Mouse (Mus musculus) limb, embryonic 12.5 days (tissue): ENCODE results near the gene Btg4. TPM values are rescaled to one million over a fixed set of nuclear protein-coding genes. Genes with fewer than 3 reads are reported as not detected.

Experiments used
- ATAC-seq: fragments of 200-750 bp; cut with Nextera tagmentation; 2 replicates; pipeline ENCODE4 v1.8.0; 2017; ENCODE audit warnings: low read depth, moderate TSS enrichment; ENCODE audit not compliant: insufficient number of reproducible peaks, insufficient read depth, low FRiP score, low TSS enrichment
- H3K27ac ChIP-seq: fragments of 300-500 bp; sonication (generic); 2 replicates; pipeline ENCODE4 v1.5.1; 2016; ENCODE audit warnings: mild to moderate bottlenecking, moderate library complexity
- H3K27me3 ChIP-seq: fragments of 300-500 bp; sonication (generic); 2 replicates; pipeline ENCODE4 v1.6.1; 2016; ENCODE audit warnings: mild to moderate bottlenecking, moderate library complexity
- H3K36me3 ChIP-seq: fragments of 300-500 bp; sonication (generic); 2 replicates; pipeline ENCODE4 v1.6.1; 2016; ENCODE audit warnings: mild to moderate bottlenecking, moderate library complexity
- H3K4me1 ChIP-seq: fragments of 300-500 bp; sonication (generic); replicated peaks from 2 replicates; pipeline ENCODE4 v1.6.1; 2016
- H3K4me2 ChIP-seq: fragments of 300-500 bp; sonication (generic); 2 replicates; pipeline ENCODE4 v1.6.1; 2016; ENCODE audit warnings: mild to moderate bottlenecking, moderate library complexity
- H3K4me3 ChIP-seq: fragments of 300-500 bp; sonication (generic); replicated peaks from 2 replicates; pipeline ENCODE4 v1.5.1; 2016; ENCODE audit warnings: mild to moderate bottlenecking
- H3K9ac ChIP-seq: fragments of 300-500 bp; sonication (generic); replicated peaks from 2 replicates; pipeline ENCODE4 v1.6.1; 2016; ENCODE audit warnings: mild to moderate bottlenecking, moderate library complexity
- H3K9me3 ChIP-seq: fragments of 300-500 bp; sonication (generic); 2 replicates; pipeline ENCODE4 v1.6.1; 2016; ENCODE audit warnings: mild to moderate bottlenecking, moderate library complexity
- WGBS: fragments of 180-500 bp; shearing (Covaris S2); methylation state at CpG from one replicate; pipeline ENCODE4 v1.1.7; 2016; 5-methylcytosine and 5-hydroxymethylcytosine counted together
- polyA plus RNA-seq: library from polyadenylated mRNA; unstranded; fragments of >200 nt; fragmentation: Nextera tagmentation; extraction: Ambion mirVana; gene quantifications from 2 replicates; pipeline ENCODE4 v1.2.1, GENCODE M21; 2016

Btg4 gene
- polyA plus RNA-seq, 1 experiment from 2014 or later: not detected

DNA sequence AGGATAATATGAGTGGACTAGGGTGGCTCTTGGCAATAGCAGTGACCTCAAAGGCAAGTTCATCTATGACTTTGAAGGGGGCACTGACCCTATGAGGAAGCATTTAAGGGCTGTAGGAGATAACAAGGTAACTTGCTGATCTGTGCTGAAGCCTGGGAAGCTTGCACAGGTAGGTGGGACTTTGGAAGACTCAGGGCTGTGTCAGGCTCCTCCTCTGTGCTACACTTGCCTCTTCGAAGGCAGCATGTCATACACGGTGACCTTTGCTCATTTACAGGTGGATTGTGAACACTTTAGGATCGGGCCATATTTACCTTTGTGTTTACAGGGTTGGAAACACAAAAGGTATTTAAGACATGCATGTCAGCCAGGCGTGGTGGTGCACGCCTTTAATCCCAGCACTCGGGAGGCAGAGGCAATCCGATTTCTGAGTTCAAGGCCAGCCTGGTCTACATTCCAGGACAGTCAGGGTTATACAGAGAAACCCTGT is 19.2 kb upstream of the Btg4 start:
- ATAC-seq: no peak
- no peaks in the 10 kb centered on the region for H3K36me3 ChIP-seq
- H3K4me1 ChIP-seq: no peaks in the 10 kb centered on the region
- H3K27ac ChIP-seq: no peak overlapping the region
- no peak overlapping the region for H3K9ac ChIP-seq
- no peak overlapping the region for H3K4me2 ChIP-seq
- 91% methylated on average over 7 of the region's 7 CpGs for WGBS
- H3K27me3 ChIP-seq: no peaks in the 10 kb centered on the region
- no peak overlapping the region for H3K4me3 ChIP-seq
- H3K9me3 ChIP-seq: no peaks in the 10 kb centered on the region

GRCm38 (mm10) chr9:51042136-51042535 is 18.6 kb upstream of the Btg4 start:
- H3K4me1 ChIP-seq: no peaks in the 10 kb centered on the region
- WGBS: 83% methylated on average over 6 of the region's 6 CpGs
- H3K36me3 ChIP-seq: no peaks in the 10 kb centered on the region
- no peak overlapping the region for H3K4me3 ChIP-seq
- no peaks in the 10 kb centered on the region for H3K9me3 ChIP-seq
- no peak for ATAC-seq
- no peak overlapping the region for H3K9ac ChIP-seq
- H3K4me2 ChIP-seq: no peak overlapping the region
- no peak overlapping the region for H3K27ac ChIP-seq
- H3K27me3 ChIP-seq: no peaks in the 10 kb centered on the region

DNA sequence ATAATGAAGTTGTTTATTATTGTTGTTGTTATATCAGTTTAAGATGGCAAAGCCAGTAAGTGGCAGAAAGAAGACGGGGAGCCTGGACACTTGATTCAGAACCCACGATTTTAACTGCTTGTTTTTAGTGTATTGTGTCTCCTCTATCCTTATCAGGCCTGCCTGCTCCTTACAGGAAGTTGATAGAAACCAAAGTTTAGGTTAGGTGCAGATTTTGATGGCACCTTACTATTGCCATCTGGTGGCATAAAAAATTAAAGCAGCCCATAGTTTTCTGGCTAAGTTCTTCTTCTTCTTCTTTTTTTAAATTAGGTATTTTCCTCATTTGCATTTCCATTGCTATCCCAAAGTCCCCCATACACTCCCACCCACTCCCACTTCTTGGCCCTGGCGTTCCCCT is 8.5 kb upstream of the Btg4 start:
- Histone ChIP-seq H3K9me3 (no peaks in the 10 kb centered on the region), H3K4me1 (peaks cover 7% of the 10 kb centered on the region; the same call in 1 of the 2 replicates), H3K27me3 (no peaks in the 10 kb centered on the region), H3K4me2 (no peak overlapping the region), H3K9ac (no peak overlapping the region), H3K4me3 (no peak overlapping the region), H3K27ac (no peak overlapping the region), H3K36me3 (no peaks in the 10 kb centered on the region)
- ATAC-seq: no peak
- WGBS: 74% methylated on average over 3 of the region's 3 CpGs

GRCm38 (mm10) chr9:51056360-51057324 is 4.1 kb upstream of the Btg4 start:
- Histone ChIP-seq H3K36me3 (no peaks in the 10 kb centered on the region), H3K4me1 (peaks cover 7% of the 10 kb centered on the region; the same call in 1 of the 2 replicates), H3K4me3 (no peak overlapping the region), H3K27me3 (no peaks in the 10 kb centered on the region), H3K4me2 (no peak overlapping the region), H3K9ac (no peak overlapping the region), H3K27ac (no peak overlapping the region), H3K9me3 (no peaks in the 10 kb centered on the region)
- ATAC-seq: no peak
- WGBS: 52% methylated on average over 3 of the region's 3 CpGs

GRCm38 (mm10) chr9:51058951-51059521 is 1.7 kb upstream of the Btg4 start:
- 77% methylated on average over 4 of the region's 4 CpGs for WGBS
- H3K9me3 ChIP-seq: no peaks in the 10 kb centered on the region
- no peak overlapping the region for H3K4me3 ChIP-seq
- H3K4me2 ChIP-seq: no peak overlapping the region
- H3K27ac ChIP-seq: no peak overlapping the region
- no peak overlapping the region for H3K9ac ChIP-seq
- H3K36me3 ChIP-seq: no peaks in the 10 kb centered on the region
- no peaks in the 10 kb centered on the region for H3K27me3 ChIP-seq
- no peak for ATAC-seq
- peaks cover 7% of the 10 kb centered on the region; the same call in 1 of the 2 replicates for H3K4me1 ChIP-seq

DNA sequence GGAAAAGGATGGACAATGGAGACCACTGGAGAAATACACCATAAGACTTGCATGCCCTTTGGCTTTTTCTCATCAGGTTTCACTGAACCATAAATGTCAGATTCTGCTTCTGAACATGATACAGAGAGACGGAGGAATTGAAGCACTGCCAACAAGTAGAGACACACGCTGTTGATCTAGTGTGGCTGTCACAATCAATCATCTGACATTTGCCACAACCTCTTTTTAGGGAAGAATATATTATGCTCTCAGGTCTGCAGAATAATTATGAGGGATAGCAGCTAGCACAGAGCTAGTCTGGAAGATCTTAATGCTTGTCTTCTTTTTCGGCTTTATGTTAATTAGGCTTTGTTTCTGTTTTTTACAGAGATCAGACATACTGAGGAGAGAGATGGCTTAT is 7.5 kb downstream of the Btg4 start:
- H3K9me3 ChIP-seq: no peaks in the 10 kb centered on the region
- no peaks in the 10 kb centered on the region for H3K36me3 ChIP-seq
- ATAC-seq: no peak
- no peaks in the 10 kb centered on the region for H3K4me1 ChIP-seq
- H3K4me3 ChIP-seq: no peak overlapping the region
- H3K27ac ChIP-seq: no peak overlapping the region
- no peak overlapping the region for H3K9ac ChIP-seq
- no peak overlapping the region for H3K4me2 ChIP-seq
- H3K27me3 ChIP-seq: no peaks in the 10 kb centered on the region
- 59% methylated on average over 3 of the region's 3 CpGs for WGBS

- Histone ChIP-seq H3K27me3 (no peaks in the 10 kb centered on the region), H3K9ac (no peak overlapping the region), H3K4me2 (no peak overlapping the region), H3K4me3 (no peak overlapping the region), H3K36me3 (no peaks in the 10 kb centered on the region), H3K27ac (no peak overlapping the region), H3K4me1 (peaks cover 7% of the 10 kb centered on the region), H3K9me3 (no peaks in the 10 kb centered on the region)
- 75% methylated on average over 4 of the region's 4 CpGs for WGBS
- ATAC-seq: no peak
Observed at GRCm38 (mm10) chr9:51070801-51071200, 10.1 kb downstream of the Btg4 start.

- no peaks in the 10 kb centered on the region for H3K9me3 ChIP-seq
- H3K4me2 ChIP-seq: peak overlapping the region; percentile 90
- H3K4me1 ChIP-seq: peaks cover 26% of the 10 kb centered on the region
- peak overlapping the region; percentile 52 for H3K4me3 ChIP-seq
- ATAC-seq: no peak
- WGBS: 11% methylated on average over 3 of the region's 3 CpGs
- no peaks in the 10 kb centered on the region for H3K27me3 ChIP-seq
- peak overlapping the region; percentile 57 for H3K9ac ChIP-seq
- H3K27ac ChIP-seq: peak overlapping the region; percentile 64
- H3K36me3 ChIP-seq: no peaks in the 10 kb centered on the region
Observed at GRCm38 (mm10) chr9:51075780-51076179, 15.1 kb downstream of the Btg4 start.

GRCm38 (mm10) chr9:51076300-51076978 is 15.7 kb downstream of the Btg4 start:
- peak; percentile 47 for ATAC-seq

DNA sequence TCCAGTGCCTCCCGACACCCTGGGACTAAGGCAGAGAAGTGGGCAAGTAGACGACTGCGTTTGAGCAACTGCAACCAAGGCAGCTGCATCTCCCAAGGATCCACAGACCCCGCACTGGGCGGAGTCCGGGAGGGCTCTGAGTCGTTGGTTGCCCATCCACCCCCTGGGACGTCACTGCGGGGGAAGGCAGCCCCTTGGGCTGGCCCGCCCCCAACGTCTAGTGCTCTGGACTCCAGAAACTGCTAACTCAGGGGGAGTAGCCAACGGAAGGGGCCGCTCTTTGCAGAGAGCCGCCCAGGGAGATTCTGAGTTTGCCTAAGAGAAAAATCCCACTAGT is 16.2 kb downstream of the Btg4 start, which contains the start of gene Layn:
Gene Layn, minus strand, starts transcription at position 116 of the 337 bp plus-strand sequence.
- H3K27me3 ChIP-seq: no peaks in the 10 kb centered on the region
- peak within 1 kb of the TSS; percentile 90 for H3K4me2 ChIP-seq
- H3K27ac ChIP-seq: peak within 1 kb of the TSS; percentile 64
- no peaks in the 10 kb centered on the region for H3K9me3 ChIP-seq
- H3K36me3 ChIP-seq: no peaks in the 10 kb centered on the region
- peak within 1 kb of the TSS; percentile 57 for H3K9ac ChIP-seq
- peak within 1 kb of the TSS; percentile 52 for H3K4me3 ChIP-seq
- WGBS: under 1% methylated on average over 14 of the region's 14 CpGs
- peak; percentile 92 for ATAC-seq
- H3K4me1 ChIP-seq: peaks cover 26% of the 10 kb centered on the region

More at GRCm38 (mm10) chr9:51076300-51076978, 15.7 kb downstream of the Btg4 start:
- H3K36me3 ChIP-seq: no peaks in the 10 kb centered on the region
- WGBS: under 1% methylated on average over 17 of the region's 17 CpGs
- peak overlapping the region; percentile 57 for H3K9ac ChIP-seq
- no peaks in the 10 kb centered on the region for H3K9me3 ChIP-seq
- H3K27me3 ChIP-seq: no peaks in the 10 kb centered on the region
- H3K4me1 ChIP-seq: peaks cover 26% of the 10 kb centered on the region
- H3K4me2 ChIP-seq: peak overlapping the region; percentile 90
- H3K27ac ChIP-seq: peak overlapping the region; percentile 64
- H3K4me3 ChIP-seq: peak overlapping the region; percentile 52

- Histone ChIP-seq H3K36me3 (no peaks in the 10 kb centered on the region), H3K9me3 (no peaks in the 10 kb centered on the region), H3K4me2 (no peak overlapping the region), H3K4me3 (no peak overlapping the region), H3K9ac (no peak overlapping the region), H3K27ac (no peak overlapping the region), H3K27me3 (no peaks in the 10 kb centered on the region), H3K4me1 (peaks cover 10% of the 10 kb centered on the region)
- WGBS: 82% methylated on average over 5 of the region's 5 CpGs
- no peak for ATAC-seq
Observed at GRCm38 (mm10) chr9:51081614-51082013, 20.9 kb downstream of the Btg4 start.
